Mouse (Mus musculus): ENCODE measurements around the gene S100pbp. TPM values are rescaled to one million over a fixed set of nuclear protein-coding genes. Genes with fewer than 3 reads are reported as not detected.

Gene S100pbp
- 7.4 and 8.1 TPM in 2 replicates for polyA plus RNA-seq (2015; fragmentation: Nextera tagmentation; extraction: Ambion mirVana)

DNA sequence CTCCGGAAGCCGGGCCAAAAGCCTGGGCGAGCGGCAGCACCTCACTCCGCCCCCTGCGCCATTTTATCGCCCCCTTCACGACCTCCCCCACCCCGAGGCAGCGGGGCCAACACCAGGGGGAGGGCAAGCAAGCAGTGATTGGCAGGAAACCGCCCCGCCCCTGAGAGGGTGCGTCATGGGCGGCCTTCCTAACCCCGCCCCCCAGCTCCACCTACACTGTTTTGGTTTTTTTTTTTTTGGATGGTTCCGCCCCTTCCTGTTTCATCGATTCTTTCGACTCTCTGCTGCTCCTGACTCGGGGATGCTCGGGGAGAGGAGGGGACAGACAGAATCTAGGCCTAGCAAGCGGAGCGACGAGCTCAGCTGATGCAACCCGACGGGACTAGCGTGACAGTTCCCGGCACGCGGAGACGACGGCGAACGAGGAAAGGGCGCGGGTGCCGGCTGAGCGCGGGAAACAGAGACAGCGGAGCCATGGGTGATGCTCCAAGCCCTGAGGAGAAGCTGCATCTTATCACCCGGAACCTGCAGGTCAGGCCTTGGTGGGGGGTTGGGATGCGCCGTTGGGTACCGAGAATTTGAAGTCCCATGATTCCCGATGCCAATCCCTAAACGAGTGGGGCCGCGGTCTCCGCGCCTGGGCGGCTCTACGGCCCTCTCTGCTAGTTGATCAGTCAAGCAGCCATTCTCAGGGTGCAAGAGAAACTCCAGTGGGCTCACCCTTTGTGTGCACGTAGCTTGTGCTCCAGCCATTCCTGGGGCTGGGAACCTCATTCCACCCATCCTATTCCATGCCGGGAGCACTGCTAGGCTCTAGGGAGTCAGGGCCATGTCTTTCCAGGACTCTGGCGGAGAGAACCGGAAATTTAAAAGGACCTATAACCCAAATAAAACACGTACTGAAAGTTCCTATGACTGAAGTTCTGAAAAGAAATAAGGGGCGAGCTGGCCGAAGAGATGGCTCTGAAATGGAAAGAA is at the start of gene S100pbp, which contains the start of gene Yars:
Gene S100pbp (minus strand): TSS at position 186 of the 978 bp plus-strand sequence.
Gene Yars (plus strand): TSS at position 219 of the 978 bp plus-strand sequence.

DNA sequence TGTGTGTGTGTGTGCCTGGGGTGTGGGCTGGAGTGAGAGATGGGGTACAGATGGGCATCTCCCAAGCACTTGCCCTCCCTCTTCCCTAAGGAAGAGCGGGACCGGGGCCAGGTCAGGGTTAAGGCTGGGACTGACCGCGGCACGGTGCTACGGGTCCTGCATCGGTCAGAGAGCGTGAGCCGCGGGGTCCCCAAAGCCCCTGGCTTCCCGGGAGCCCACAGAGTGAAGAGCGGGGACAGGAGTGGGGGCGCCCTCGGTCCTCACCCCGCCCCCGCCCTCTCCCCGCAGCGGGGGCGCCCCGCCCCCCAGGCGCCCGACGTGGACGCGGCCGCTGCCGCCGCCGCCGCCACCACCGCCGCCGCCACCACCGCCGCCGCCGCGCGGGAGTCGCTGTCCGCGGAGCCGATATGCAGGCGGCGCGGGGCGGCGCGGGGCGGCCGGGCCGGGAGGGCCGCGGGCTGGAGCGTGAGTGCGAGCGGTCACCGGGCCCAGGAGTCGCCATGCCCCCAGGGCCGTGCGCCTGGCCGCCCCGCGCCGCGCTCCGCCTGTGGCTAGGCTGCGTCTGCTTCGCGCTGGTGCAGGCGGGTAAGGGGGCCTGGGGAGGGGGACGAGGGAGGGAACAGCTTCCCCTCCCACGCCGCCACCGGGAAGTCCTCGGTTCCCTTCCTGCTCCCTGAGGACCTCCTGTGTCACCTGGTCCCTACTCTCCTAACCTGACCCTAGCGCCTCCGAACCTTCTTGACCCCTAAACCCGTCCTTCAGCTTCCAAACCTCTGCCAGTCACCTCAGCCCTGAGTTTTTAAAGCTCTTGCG is 52.7 kb downstream of the S100pbp start, which contains the start of gene Fndc5:
Gene Fndc5 (plus strand): TSS at position 421 of the 813 bp plus-strand sequence.

DNA sequence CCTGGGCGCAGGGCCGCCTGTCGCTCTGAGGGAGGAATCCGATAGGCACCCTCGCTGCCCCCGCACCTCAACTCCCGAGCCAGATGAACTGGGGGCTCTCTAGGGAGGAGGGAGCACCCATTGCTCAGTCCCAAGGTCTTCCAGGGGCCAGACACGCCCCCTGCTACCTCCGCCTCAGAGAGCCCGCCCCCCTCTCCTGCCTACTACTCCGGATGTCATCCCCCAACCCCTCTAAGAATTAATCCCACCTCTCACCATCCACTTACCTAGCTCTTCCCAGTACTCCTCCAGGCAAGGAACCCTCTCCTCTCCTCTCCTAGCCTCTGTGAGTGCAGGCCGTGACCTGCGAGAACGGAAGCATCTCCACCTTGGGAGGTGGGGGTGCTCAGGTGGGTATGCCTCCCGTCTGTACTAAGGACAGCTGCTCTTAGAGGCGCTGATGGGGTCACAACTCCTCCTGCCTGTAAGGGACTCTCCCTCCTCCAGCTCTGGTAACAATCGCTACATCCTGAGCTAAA is 67.9 kb downstream of the S100pbp start, which contains the start of gene Hpca:
Gene Hpca (minus strand): TSS at position 468 of the 518 bp plus-strand sequence.

GRCm38 (mm10) chr4:129105356-129105755 is 84.2 kb downstream of the S100pbp start, which contains the start of gene Tmem54:
Gene Tmem54 (plus strand): TSS chr4:129105548.

Other genes starting within 250 kb of the S100pbp start
- gene Azin2, start 227.3 kb downstream of the S100pbp start, polyA plus RNA-seq (2015; fragmentation: Nextera tagmentation; extraction: Ambion mirVana), result 4.6 and 5.5 TPM in 2 replicates
- 158 and 159 TPM in 2 replicates for gene Ak2, start 197.8 kb downstream of the S100pbp start, polyA plus RNA-seq (2015; fragmentation: Nextera tagmentation; extraction: Ambion mirVana)
- 8.0 and 10.2 TPM in 2 replicates for gene Rnf19b, start 131.5 kb downstream of the S100pbp start, polyA plus RNA-seq (2015; fragmentation: Nextera tagmentation; extraction: Ambion mirVana)
- not detected in 2 replicates for gene Tmem54, start 84.2 kb downstream of the S100pbp start, polyA plus RNA-seq (2015; fragmentation: Nextera tagmentation; extraction: Ambion mirVana)
- gene Hpca, start 67.7 kb downstream of the S100pbp start, polyA plus RNA-seq (2015; fragmentation: Nextera tagmentation; extraction: Ambion mirVana), result 0.24 TPM in 1 of 2 replicates, not detected in the other
- gene Fndc5, start 52.7 kb downstream of the S100pbp start, polyA plus RNA-seq (2015; fragmentation: Nextera tagmentation; extraction: Ambion mirVana), result 1.8 and 2.9 TPM in 2 replicates
- gene Yars, start within 50 bp of the S100pbp start, polyA plus RNA-seq (2015; fragmentation: Nextera tagmentation; extraction: Ambion mirVana), result 39.8 and 39.9 TPM in 2 replicates
- gene C77080, start 71.7 kb upstream of the S100pbp start, polyA plus RNA-seq (2015; fragmentation: Nextera tagmentation; extraction: Ambion mirVana), result 0.59 and 0.96 TPM in 2 replicates
- gene Sync, start 97.9 kb upstream of the S100pbp start, polyA plus RNA-seq (2015; fragmentation: Nextera tagmentation; extraction: Ambion mirVana), result 0.78 and 0.84 TPM in 2 replicates
- gene Rbbp4, start 145.6 kb upstream of the S100pbp start, polyA plus RNA-seq (2015; fragmentation: Nextera tagmentation; extraction: Ambion mirVana), result 313 and 348 TPM in 2 replicates
- 31.7 and 32.9 TPM in 2 replicates for gene Zbtb8os, start 146.0 kb upstream of the S100pbp start, polyA plus RNA-seq (2015; fragmentation: Nextera tagmentation; extraction: Ambion mirVana)
- 7.3 and 8.1 TPM in 2 replicates for gene Zbtb8a, start 188.4 kb upstream of the S100pbp start, polyA plus RNA-seq (2015; fragmentation: Nextera tagmentation; extraction: Ambion mirVana)